Mouse (Mus musculus): ENCODE data around the gene Palb2.

The Palb2 gene

GRCm38 (mm10) chr7:122099222-122099621, 33.6 kb downstream of the Palb2 start:
- peak in 1 of 2 experiments; percentile 30 for DNase-seq (ENCODE audit: low spot score in 2 of 2)

GRCm38 (mm10) chr7:122098009-122098408, 34.8 kb downstream of the Palb2 start:
- no peak for DNase-seq (ENCODE audit: low spot score in 2 of 2)

- DNase-seq (ENCODE audit: low spot score in 2 of 2) = no peak
Measured at GRCm38 (mm10) chr7:122094564-122095330, 38.0 kb downstream of the Palb2 start.

- no peak for DNase-seq (ENCODE audit: low spot score in 2 of 2)
Measured at GRCm38 (mm10) chr7:122087195-122087982, 45.4 kb downstream of the Palb2 start.

GRCm38 (mm10) chr7:122081071-122081470, 51.7 kb downstream of the Palb2 start:
- no peak for DNase-seq (ENCODE audit: low spot score in 2 of 2)

- no peak for DNase-seq (ENCODE audit: low spot score in 2 of 2)
Measured at GRCm38 (mm10) chr7:122079798-122080554, 52.8 kb downstream of the Palb2 start.

GRCm38 (mm10) chr7:122074374-122074773, 58.4 kb downstream of the Palb2 start:
- no peak for DNase-seq (ENCODE audit: low spot score in 2 of 2)

GRCm38 (mm10) chr7:122067517-122068381, 65.0 kb downstream of the Palb2 start:
- peak in 1 of 2 experiments; percentile 11 for DNase-seq (ENCODE audit: low spot score in 2 of 2)

- DNase-seq (ENCODE audit: low spot score in 2 of 2) = peak; percentile 93 to 97
Measured at GRCm38 (mm10) chr7:122066945-122067516, 65.8 kb downstream of the Palb2 start, which contains the start of the genes Ubfd1 and Ears2. Gene Ubfd1, plus strand, starts transcription at chr7:122067175. Gene Ears2, minus strand, starts transcription at chr7:122067263.

GRCm38 (mm10) chr7:122066102-122066944, 66.5 kb downstream of the Palb2 start:
- peak; percentile 14 to 40 for DNase-seq (ENCODE audit: low spot score in 2 of 2)

- no peak for DNase-seq (ENCODE audit: low spot score in 2 of 2)
Measured at GRCm38 (mm10) chr7:122065656-122066055, 67.1 kb downstream of the Palb2 start.
